Mouse (Mus musculus): ENCODE data around the gene Mov10l1. TPM values are rescaled to one million over a fixed set of nuclear protein-coding genes. Genes with fewer than 3 reads are reported as not detected.

Mov10l1 gene
- polyA plus RNA-seq, 1 experiment = not detected

GRCm38 (mm10) chr15:89068226-89068625, 85.5 kb downstream of the Mov10l1 start:
- Histone ChIP-seq H3K4me1 (ENCODE audit: control insufficient read depth, insufficient read depth, low read length) (no peaks in the 10 kb centered on the region), H3K27ac (ENCODE audit: insufficient read depth, low read length) (no peak overlapping the region), H3K4me3 (ENCODE audit: insufficient read depth, low read length) (no peak overlapping the region)
- TF ChIP-seq POLR2A (IDR thresholded peaks at IDR 0.05; ENCODE audit: low read depth, low read length) = no peak
- TF ChIP-seq CTCF (IDR thresholded peaks at IDR 0.05; ENCODE audit: borderline replicate concordance, insufficient read depth, low read length) = no peak

DNA sequence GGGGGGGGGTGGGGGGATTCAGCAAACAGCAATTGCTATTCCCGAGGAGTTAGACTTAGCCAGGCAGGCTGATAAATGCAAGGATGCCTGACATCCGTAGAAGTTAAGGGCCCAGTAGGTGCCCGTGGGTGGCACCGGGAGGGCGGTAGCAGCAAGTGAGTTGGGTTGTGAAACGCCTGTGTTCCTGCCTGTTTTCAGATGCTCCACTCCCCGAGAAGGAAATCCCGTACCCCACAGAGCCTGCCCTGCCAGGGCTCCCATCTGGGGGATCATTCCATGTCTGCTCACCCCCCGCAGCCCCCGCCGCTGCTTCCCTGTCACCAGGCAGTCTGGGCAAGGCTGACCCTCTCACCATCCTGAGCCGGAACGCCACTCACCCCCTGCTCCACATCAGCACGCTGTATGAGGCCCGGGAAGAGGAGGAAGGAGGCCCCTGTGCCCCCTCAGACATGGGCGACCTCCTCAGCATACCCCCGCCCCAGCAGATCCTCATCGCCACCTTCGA, 86.7 kb downstream of the Mov10l1 start:
- TF ChIP-seq CTCF (IDR thresholded peaks at IDR 0.05; ENCODE audit: borderline replicate concordance, insufficient read depth, low read length) = no peak
- TF ChIP-seq POLR2A (IDR thresholded peaks at IDR 0.05; ENCODE audit: low read depth, low read length) = no peak
- H3K27ac ChIP-seq (ENCODE audit: insufficient read depth, low read length) = no peak overlapping the region
- no peaks in the 10 kb centered on the region for H3K4me1 ChIP-seq (ENCODE audit: control insufficient read depth, insufficient read depth, low read length)
- no peak overlapping the region for H3K4me3 ChIP-seq (ENCODE audit: insufficient read depth, low read length)

- TF ChIP-seq POLR2A (IDR thresholded peaks at IDR 0.05; ENCODE audit: low read depth, low read length) (no peak), CTCF (IDR thresholded peaks at IDR 0.05; ENCODE audit: borderline replicate concordance, insufficient read depth, low read length) (no peak)
- no peak overlapping the region for H3K27ac ChIP-seq (ENCODE audit: insufficient read depth, low read length)
- H3K4me1 ChIP-seq (ENCODE audit: control insufficient read depth, insufficient read depth, low read length) = no peaks in the 10 kb centered on the region
- H3K4me3 ChIP-seq (ENCODE audit: insufficient read depth, low read length) = no peak overlapping the region
These were observed 87.9 kb downstream of the Mov10l1 start for GRCm38 (mm10) chr15:89070606-89071005.

DNA sequence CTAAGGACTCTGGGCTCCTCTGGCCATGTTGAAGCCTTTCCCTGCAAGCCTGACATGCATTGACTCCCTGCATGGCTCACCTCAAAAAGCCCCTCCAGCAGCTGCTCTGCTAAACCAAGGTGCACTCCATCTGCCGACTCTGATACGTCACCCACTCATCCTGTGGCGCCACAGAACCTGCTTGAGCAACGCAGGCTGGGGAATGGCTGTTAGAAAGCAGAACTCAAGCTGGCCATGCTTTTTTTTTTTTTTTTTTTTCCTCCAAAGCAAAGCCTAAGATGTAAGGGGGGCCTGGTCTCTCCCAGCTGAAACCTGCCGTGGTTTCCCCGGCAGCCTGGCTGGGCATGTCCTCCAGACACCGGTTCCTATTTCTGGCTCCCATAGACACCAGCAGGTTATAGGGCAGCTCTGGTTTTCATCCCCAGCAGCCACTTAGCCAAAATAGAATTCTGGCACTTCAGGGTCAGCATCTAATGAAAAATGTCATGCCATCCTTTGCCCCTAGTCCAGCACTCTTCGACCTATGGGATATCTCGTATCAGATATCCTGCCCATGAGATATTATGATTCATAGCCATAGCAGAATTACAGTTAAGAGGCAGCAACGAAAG, 91.4 kb downstream of the Mov10l1 start:
- Histone ChIP-seq H3K4me1 (ENCODE audit: control insufficient read depth, insufficient read depth, low read length) (peaks cover 10% of the 10 kb centered on the region; the same call in 1 of the 2 replicates), H3K27ac (ENCODE audit: insufficient read depth, low read length) (no peak overlapping the region), H3K4me3 (ENCODE audit: insufficient read depth, low read length) (no peak overlapping the region)
- TF ChIP-seq CTCF (IDR thresholded peaks at IDR 0.05; ENCODE audit: borderline replicate concordance, insufficient read depth, low read length) = no peak
- no peak for TF ChIP-seq POLR2A (IDR thresholded peaks at IDR 0.05; ENCODE audit: low read depth, low read length)

GRCm38 (mm10) chr15:89074613-89075477, 92.1 kb downstream of the Mov10l1 start, which contains the start of gene Trabd:
Trabd (plus strand) TSS chr15:89075124.
- Histone ChIP-seq H3K27ac (ENCODE audit: insufficient read depth, low read length) (peak within 1 kb of the TSS; percentile 57), H3K4me3 (ENCODE audit: insufficient read depth, low read length) (peak within 1 kb of the TSS; percentile 60), H3K4me1 (ENCODE audit: control insufficient read depth, insufficient read depth, low read length) (peaks cover 10% of the 10 kb centered on the region; the same call in 1 of the 2 replicates)
- TF ChIP-seq POLR2A (IDR thresholded peaks at IDR 0.05; ENCODE audit: low read depth, low read length) (no peak), CTCF (IDR thresholded peaks at IDR 0.05; ENCODE audit: borderline replicate concordance, insufficient read depth, low read length) (no peak)

DNA sequence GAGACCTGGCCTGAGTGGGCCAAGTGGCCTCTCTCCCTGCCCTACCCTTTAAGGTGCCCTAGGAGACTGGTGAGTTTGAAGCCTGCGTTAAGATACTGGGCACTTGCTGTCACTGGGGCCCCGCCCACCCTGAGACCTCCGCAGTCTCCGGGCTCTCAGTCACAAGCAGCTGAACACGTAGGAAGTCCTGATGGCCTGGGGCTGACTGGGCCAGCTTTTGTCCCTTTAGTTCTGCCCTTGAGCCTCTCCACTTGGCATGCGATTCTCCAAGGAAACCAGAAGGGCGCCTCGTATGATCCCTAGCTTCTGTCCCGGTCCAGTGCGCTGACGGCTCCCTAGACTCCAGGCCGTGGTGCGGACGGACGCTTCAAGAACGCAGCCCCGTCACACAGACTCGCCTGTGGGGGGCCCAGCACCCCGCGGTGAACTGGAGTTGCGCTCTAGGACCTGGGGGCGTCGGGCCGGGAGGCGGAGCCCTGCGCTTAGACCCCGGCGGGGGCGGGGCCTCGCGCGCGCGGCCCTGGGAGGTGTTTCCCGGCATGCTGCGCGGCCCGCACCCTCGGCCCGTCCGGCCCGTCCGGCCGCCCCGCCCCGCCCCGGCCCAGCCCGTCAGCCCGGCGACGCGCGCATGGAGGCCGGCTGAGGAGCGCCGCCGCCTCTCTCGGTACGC, 92.9 kb downstream of the Mov10l1 start:
- TF ChIP-seq POLR2A (IDR thresholded peaks at IDR 0.05; ENCODE audit: low read depth, low read length) = peak; percentile 77
- 0 out of 2 replicates have a peak, but pooled peaks have one; percentile 0 for TF ChIP-seq CTCF (IDR thresholded peaks at IDR 0.05; ENCODE audit: borderline replicate concordance, insufficient read depth, low read length)
- H3K4me3 ChIP-seq (ENCODE audit: insufficient read depth, low read length) = peak overlapping the region; percentile 60
- peak overlapping the region; percentile 57 for H3K27ac ChIP-seq (ENCODE audit: insufficient read depth, low read length)
- peaks cover 10% of the 10 kb centered on the region; the same call in 1 of the 2 replicates for H3K4me1 ChIP-seq (ENCODE audit: control insufficient read depth, insufficient read depth, low read length)

- peak overlapping the region; percentile 77 for H3K4me3 ChIP-seq (ENCODE audit: insufficient read depth, low read length)
- 0 out of 2 replicates have a peak overlapping the region, but pooled peaks have one; percentile 1 for H3K27ac ChIP-seq (ENCODE audit: insufficient read depth, low read length)
- TF ChIP-seq CTCF (IDR thresholded peaks at IDR 0.05; ENCODE audit: borderline replicate concordance, insufficient read depth, low read length) (no peak), POLR2A (IDR thresholded peaks at IDR 0.05; ENCODE audit: low read depth, low read length) (no peak)
- peaks cover 10% of the 10 kb centered on the region; the same call in 1 of the 2 replicates for H3K4me1 ChIP-seq (ENCODE audit: control insufficient read depth, insufficient read depth, low read length)
These were observed 93.5 kb downstream of the Mov10l1 start for GRCm38 (mm10) chr15:89076156-89076731.

DNA sequence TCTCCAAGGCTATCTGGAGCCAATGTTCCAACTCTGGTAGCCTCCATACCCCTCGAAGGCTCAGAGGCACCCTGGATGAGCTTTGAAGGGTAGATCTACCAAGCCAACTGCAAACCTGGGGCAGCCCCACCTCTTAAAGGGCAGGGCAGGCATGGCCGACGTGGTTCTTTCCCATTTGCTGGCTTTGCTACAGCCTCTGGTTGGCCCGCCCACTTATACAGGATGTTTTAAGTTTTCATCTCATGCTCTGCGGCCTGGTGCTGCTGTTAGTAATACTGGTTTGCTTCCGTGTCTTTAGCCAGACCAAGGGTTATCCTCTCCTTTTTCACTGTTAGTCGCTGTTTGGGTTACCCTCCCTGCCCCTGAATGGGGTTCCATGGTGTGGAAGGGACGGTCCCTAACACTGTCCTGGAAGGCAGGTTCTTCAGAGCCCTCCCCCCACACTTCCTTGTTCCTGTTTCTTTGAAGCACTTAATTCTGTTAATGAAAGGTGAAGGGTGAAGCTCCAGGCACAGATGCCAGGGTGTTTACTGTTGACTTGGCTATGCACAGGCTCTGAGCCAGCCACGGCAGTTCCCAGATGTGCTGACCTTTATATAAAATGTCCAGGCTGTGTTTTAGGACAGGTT, 95.6 kb downstream of the Mov10l1 start:
- Histone ChIP-seq H3K4me1 (ENCODE audit: control insufficient read depth, insufficient read depth, low read length) (peaks cover 10% of the 10 kb centered on the region; the same call in 1 of the 2 replicates), H3K4me3 (ENCODE audit: insufficient read depth, low read length) (peak overlapping the region; percentile 29), H3K27ac (ENCODE audit: insufficient read depth, low read length) (no peak overlapping the region)
- TF ChIP-seq CTCF (IDR thresholded peaks at IDR 0.05; ENCODE audit: borderline replicate concordance, insufficient read depth, low read length) (no peak), POLR2A (IDR thresholded peaks at IDR 0.05; ENCODE audit: low read depth, low read length) (no peak)

DNA sequence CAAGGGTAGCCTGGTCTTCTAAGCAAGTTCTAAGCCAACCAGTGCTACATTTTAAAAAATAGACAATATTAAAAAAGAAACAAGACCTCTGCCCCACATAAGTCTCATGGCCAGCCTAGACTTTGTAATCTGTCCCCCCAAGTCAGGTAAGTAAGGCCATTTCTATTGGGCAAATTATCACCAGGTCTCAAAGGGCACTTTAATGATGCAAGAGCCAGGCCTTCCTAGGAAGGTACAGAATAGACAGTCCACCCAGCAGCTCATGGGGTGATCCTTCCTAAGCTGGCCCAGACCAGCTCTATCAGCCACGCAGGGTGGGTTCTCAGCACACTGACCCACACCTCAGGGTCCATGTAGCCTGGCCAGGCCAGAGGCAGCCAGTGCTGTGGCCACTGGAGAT, 101.2 kb downstream of the Mov10l1 start:
- no peak for TF ChIP-seq CTCF (IDR thresholded peaks at IDR 0.05; ENCODE audit: borderline replicate concordance, insufficient read depth, low read length)
- no peak for TF ChIP-seq POLR2A (IDR thresholded peaks at IDR 0.05; ENCODE audit: low read depth, low read length)
- Histone ChIP-seq H3K4me1 (ENCODE audit: control insufficient read depth, insufficient read depth, low read length) (no peaks in the 10 kb centered on the region), H3K4me3 (ENCODE audit: insufficient read depth, low read length) (no peak overlapping the region), H3K27ac (ENCODE audit: insufficient read depth, low read length) (no peak overlapping the region)
